Mouse (Mus musculus) B cell, adult 67 days (primary cell): ENCODE results near the gene Gdpd3. TPM values are rescaled to one million over a fixed set of nuclear protein-coding genes. Genes with fewer than 3 reads are reported as not detected.

Experiments
- total RNA-seq, 2 experiments: library from RNA; stranded (reverse); gene quantifications; 4 replicates each; pipeline ENCODE4 v1.2.4; 2023

Gene Gdpd3
- total RNA-seq: 1 to 10 TPM; 2.8 to 5.7 TPM

DNA sequence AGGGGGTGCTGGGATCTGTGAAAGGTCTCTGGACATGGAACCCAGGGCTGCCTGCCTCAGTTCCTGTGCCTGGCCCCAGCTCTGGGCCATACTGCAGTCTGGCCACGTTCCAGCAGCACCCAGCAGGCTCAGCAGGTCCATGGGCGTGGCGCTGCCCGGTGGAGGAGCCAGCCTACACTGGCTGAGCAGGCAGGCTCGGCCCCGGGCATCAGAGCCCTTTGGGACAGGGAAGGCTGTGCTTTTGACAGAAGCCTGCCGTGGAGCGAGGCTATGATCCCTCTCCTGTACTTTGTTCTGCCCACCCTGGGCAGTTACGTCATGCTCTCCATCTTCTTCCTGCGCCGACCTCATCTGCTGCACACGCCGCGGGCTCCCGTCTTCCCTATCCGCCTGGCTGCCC is at the start of gene Gdpd3:
TSS of gene Gdpd3 (plus strand) at position 134 of the 400 bp plus-strand sequence.

DNA sequence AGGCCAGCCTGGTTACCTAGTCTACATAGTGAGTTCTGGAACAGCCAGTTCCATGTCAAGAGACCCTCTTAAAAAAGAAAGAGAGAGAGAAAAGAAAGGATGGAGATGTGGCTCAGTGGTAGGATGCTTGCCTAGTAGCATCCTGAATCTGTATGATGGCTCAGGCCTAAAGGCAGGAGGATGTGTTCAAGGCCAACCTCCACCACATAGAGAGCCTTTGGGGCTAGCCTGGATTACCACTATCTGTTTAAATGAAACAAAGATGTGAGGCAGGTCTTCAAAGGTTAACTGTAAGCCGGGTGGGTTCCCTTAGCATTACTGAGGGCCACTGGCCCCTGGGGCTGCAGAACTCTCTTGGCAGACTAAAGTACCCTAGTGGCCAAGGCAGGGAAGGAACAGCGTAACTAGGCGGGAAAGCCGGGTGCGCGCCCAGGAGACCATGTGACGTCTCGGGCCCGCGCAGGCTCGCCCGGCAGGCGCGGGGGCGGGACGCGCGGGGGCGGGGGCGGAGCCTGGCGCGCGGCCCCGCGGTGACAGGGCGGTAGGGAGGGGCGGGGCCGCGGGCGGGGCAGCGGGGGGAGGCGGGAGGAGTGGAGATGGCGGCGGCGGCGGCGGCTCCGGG is 7.0 kb upstream of the Gdpd3 start, which contains the start of gene Mapk3:
TSS of gene Mapk3 (plus strand) at position 552 of the 622 bp plus-strand sequence.

DNA sequence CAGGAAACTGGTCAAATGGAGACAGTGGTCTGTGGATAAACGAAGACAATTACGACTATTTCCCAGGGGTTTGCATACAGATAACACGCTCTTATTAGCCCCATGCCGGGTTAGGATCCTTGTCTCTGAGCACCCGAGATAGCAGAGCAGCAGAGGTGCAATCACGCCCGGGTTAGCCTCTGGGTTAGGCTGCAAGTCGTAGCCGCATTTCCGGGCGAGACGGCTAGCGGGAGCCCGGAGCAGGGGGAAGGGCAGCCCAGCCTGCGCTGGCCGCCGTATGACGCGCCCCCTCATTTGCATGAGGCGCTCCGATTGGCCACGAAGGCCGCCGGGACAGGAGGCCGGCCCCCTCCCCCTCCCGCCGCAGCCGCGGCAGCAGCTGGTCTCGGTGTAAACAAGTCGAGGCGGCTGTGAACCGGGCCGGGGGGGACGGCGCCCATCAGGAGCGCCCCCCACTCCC is 10.5 kb downstream of the Gdpd3 start, which contains the start of gene Ypel3:
TSS of gene Ypel3 (plus strand) at position 358 of the 460 bp plus-strand sequence.

DNA sequence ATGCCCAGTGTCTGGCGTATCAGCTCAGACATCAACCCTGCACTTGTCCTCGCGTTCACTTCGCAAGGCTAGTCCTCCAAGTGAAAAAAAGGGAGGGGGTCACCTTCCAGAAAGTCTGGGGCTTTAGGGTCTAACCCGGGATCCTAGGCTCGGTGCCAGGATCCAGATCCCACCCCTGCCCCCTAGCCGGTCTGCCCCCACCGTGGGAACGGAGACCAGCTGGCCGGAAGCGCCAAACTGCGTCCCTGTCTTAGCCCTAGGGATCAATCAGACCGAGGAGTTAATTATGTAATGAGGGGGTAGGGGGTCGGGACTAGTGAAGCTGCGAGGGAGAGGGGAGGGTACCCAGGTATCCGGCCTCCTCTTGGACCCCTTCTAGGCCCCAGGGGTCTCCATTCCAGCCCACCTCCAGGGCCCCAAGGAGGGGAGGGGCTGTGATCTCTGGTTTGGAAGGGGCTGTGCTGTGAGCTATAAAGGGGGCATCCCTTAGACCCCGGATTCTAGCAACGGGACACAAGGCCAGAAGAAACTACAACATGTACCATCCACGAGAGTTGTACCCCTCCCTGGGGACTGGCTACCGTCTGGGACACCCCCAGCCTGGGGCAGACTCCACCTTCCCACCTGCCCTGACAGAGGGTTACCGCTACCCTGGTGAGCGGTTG is 15.0 kb downstream of the Gdpd3 start, which contains the start of gene Tbx6:
TSS of gene Tbx6 (plus strand) at position 513 of the 665 bp plus-strand sequence.

DNA sequence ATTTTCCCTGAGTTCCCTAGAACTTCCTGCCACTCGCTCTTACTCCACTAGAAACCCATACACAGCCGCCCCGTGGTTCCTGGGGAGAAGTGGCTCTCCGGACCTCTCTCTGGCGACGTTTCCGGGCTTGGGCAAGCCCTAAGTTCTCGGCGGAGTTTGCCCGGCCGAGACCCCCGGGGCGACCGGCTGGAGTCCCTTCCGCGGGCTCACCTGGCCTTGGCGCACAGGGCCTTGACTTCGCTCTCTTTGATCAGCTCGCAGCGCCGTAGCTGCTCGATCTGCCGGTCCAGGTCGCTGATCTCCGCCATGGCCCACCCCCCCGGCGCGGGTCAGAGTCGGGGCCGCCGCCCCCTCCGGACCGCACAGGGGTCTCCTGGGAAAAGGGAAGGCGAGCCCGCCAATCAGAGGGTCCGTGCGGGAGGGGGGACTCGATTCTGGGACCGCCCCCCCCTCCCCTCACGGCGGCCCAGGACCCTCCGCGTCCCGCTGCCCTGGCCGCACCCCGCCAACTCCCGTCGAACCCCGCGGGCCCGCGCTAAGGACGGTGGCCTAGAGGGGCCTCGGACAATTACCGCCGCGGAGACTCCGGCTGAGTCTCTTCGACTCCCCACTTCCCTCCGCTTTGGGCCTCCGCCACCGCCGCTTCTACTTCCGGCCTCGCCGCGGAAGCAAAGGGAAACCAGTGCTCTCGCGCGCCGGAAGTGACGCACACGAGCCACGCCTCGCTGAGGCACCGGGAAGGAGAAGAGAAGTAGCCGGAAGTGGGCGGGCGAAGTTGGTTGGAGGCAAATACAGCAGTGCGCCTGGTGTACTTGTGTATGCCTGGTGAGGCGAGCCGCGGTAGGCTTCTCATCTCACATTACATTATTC is 26.0 kb downstream of the Gdpd3 start, which contains the start of gene Ppp4c:
TSS of gene Ppp4c (minus strand) at position 646 of the 870 bp plus-strand sequence.

DNA sequence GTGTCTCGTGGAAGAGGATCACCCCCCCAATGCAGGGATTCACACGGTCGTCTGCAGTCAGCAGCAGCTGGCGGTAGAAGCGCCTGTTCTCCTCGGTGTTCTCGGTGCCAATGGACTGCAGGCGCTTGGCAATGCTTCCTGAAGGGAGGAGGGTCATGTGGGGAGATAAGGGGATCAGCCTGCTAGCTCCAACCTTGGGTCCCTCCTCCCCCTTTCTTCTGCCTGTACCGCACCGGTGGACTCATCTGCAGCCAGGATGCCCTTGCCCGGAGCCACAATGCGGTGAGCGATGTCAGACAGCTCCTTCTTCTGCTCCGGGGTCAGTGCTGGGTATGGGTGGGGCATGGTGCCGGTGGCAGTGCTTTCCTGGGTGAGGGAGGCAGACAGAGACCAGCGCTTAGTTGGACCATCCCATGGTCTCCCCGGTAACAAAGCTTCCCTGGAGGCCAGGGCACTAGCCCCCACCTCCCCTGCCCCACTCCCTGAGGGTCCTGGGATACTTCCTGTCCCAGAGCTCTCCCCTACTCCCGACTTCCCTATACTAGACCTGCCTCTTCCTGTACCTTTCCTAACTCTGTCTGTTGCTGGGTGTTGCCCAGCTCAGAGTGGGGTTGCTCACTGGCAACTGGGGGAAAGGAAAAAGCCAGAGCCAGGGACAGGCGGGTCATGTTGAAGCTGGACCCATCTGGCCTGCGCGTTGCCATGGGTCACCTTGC is 31.4 kb downstream of the Gdpd3 start, which contains the start of gene Fam57b:
TSS of gene Fam57b (plus strand) at position 258 of the 716 bp plus-strand sequence.

Other genes with a start within 250 kb of the Gdpd3 start
- 100 to 1,000 TPM; 152 to 156 TPM for gene Eif3c, start 199.9 kb upstream of the Gdpd3 start, total RNA-seq
- gene Apobr, start 181.4 kb upstream of the Gdpd3 start, total RNA-seq: 1 to 10 TPM; 2.4 to 4.1 TPM
- 10 to 100 TPM; 77.3 to 79.4 TPM for gene Cln3, start 180.5 kb upstream of the Gdpd3 start, total RNA-seq
- not detected for gene Il27, start 171.4 kb upstream of the Gdpd3 start, total RNA-seq
- not detected for gene Nupr1, start 135.5 kb upstream of the Gdpd3 start, total RNA-seq
- gene Sgf29, start 117.0 kb upstream of the Gdpd3 start, total RNA-seq: 10 to 100 TPM; 71.9 to 77.9 TPM
- not detected for gene Sult1a1, start 89.9 kb upstream of the Gdpd3 start, total RNA-seq
- gene Bola2, start 70.9 kb upstream of the Gdpd3 start, total RNA-seq: 10 to 100 TPM; 96.7 to 97.7 TPM
- 1 to 10 TPM; 6.6 to 10.0 TPM for gene Slx1b, start 70.5 kb upstream of the Gdpd3 start, total RNA-seq
- gene Coro1a, start 58.5 kb upstream of the Gdpd3 start, total RNA-seq: 1,000 to 10,000 TPM; 1,399 to 1,442 TPM
- 10 to 100 TPM; 44.4 to 44.7 TPM for gene Mapk3, start 6.7 kb upstream of the Gdpd3 start, total RNA-seq
- gene Ypel3, start 10.6 kb downstream of the Gdpd3 start, total RNA-seq: 100 to 1,000 TPM; 274 to 280 TPM
- 10 to 100 TPM; 11.8 to 12.3 TPM for gene Tbx6, start 15.1 kb downstream of the Gdpd3 start, total RNA-seq
- 100 to 1,000 TPM; 276 to 290 TPM for gene Ppp4c, start 26.2 kb downstream of the Gdpd3 start, total RNA-seq
- gene Fam57b, start 31.3 kb downstream of the Gdpd3 start, total RNA-seq: not detected
- not detected for gene 4930451I11Rik, start 65.3 kb downstream of the Gdpd3 start, total RNA-seq
- gene Doc2a, start 81.1 kb downstream of the Gdpd3 start, total RNA-seq: not detected
- 10 to 100 TPM; 26.6 to 34.7 TPM for gene Hirip3, start 95.6 kb downstream of the Gdpd3 start, total RNA-seq
- gene Ino80e, start 96.0 kb downstream of the Gdpd3 start, total RNA-seq: 10 to 100 TPM; 93.9 to 94.9 TPM
- 100 to 1,000 TPM in 1 of 2 experiments, 10 to 100 TPM in 1; 99.5 to 101 TPM for gene Taok2, start 118.4 kb downstream of the Gdpd3 start, total RNA-seq
- gene Tmem219, start 156.6 kb downstream of the Gdpd3 start, total RNA-seq: 10 to 100 TPM; 48.7 to 52.4 TPM
- gene Kctd13, start 162.5 kb downstream of the Gdpd3 start, total RNA-seq: 10 to 100 TPM; 43.5 to 46.3 TPM
- not detected for gene Asphd1, start 183.2 kb downstream of the Gdpd3 start, total RNA-seq
- gene Sez6l2, start 184.2 kb downstream of the Gdpd3 start, total RNA-seq: 1 to 10 TPM; 6.3 to 7.0 TPM
- gene Cdipt, start 209.6 kb downstream of the Gdpd3 start, total RNA-seq: 10 to 100 TPM; 78.8 to 82.2 TPM
- 1 to 10 TPM in 1 of 2 experiments, under 1 TPM in 1; 0.81 to 1.7 TPM for gene Cdiptos, start 209.8 kb downstream of the Gdpd3 start, total RNA-seq
- 10 to 100 TPM; 48.6 to 50.8 TPM for gene Mvp, start 248.3 kb downstream of the Gdpd3 start, total RNA-seq